Comparison of ENCODE assay signal across 9 mouse cellular contexts in genomic region chr11:88235221-88236203, GRCm38 (mm10). TPM values are rescaled to one million over a fixed set of nuclear protein-coding genes. Genes with fewer than 3 reads are reported as not detected.
DNase-seq lines count a peak whose midpoint lies in the region; ATAC-seq and TF ChIP-seq lines count a peak whose summit lies in the region.
"Had no signal": no experiment of that assay in that cellular context is flagged by ENCODE, and none has a peak within 500 bp of the region (broad histone marks: within the 10 kb centered on the region; RNA-seq: fewer than 3 reads in every experiment).

No protein-coding gene starts in this region.

- 9% methylated on average over 23 of the region's 23 CpGs for WGBS in intestine, postnatal 0 days
- WGBS in liver, postnatal 0 days (ENCODE audit: insufficient replicate concordance) = 29% methylated on average over 23 of the region's 23 CpGs
- 21% methylated on average over 23 of the region's 23 CpGs for WGBS in olfactory bulb, adult 2 months

- peak overlapping the region; percentile 29 for H3K4me3 ChIP-seq in intestine, postnatal 0 days (ENCODE audit: low read depth, low read length)
- peak overlapping the region; percentile 21; the same call in 1 of the 2 replicates for H3K4me3 ChIP-seq in liver, postnatal 0 days (ENCODE audit: low read depth, low read length)
- H3K4me3 ChIP-seq in olfactory bulb, adult 2 months (ENCODE audit: insufficient read depth, low read depth, low read length) = no peak overlapping the region

- peak overlapping the region; percentile 8; the same call in 1 of the 2 replicates for H3K9ac ChIP-seq in intestine, postnatal 0 days (ENCODE audit: low read depth, low read length)
- no peak overlapping the region for H3K9ac ChIP-seq in liver, postnatal 0 days (replicated peaks)

- H3K4me1 ChIP-seq in intestine, postnatal 0 days (replicated peaks; ENCODE audit: control insufficient read depth, insufficient read depth, low read length) = no peaks in the 10 kb centered on the region
- peaks cover 16% of the 10 kb centered on the region for H3K4me1 ChIP-seq in liver, postnatal 0 days (ENCODE audit: insufficient read depth)
- H3K4me1 ChIP-seq in olfactory bulb, adult 2 months (ENCODE audit: control insufficient read depth, insufficient read depth, low read length) = peaks cover 19% of the 10 kb centered on the region

- no peak for TF ChIP-seq POLR2A in olfactory bulb, adult 2 months (IDR thresholded peaks at IDR 0.05; ENCODE audit: insufficient read depth, low read depth, low read length)

- TF ChIP-seq EP300 in liver, postnatal 0 days (IDR thresholded peaks at IDR 0.05; ENCODE audit: low read depth) = peak; percentile 8; the same call in 1 of the 2 replicates

- H3K9me3 ChIP-seq in intestine, postnatal 0 days (ENCODE audit: control insufficient read depth) = no peaks in the 10 kb centered on the region
- no peaks in the 10 kb centered on the region for H3K9me3 ChIP-seq in liver, postnatal 0 days (ENCODE audit: low read length)
- H3K9me3 ChIP-seq: megakaryocyte, embryonic 14.5 days had no signal

- DNase-seq in gastrocnemius, adult 18-20 months (ENCODE audit: low spot score) = peak; percentile 79
- no peak for DNase-seq in gastrocnemius, postnatal 4 days (ENCODE audit: low spot score in 2 of 2)
- peak; percentile 98 for DNase-seq in heart, adult 11 months
- peak; percentile 28 for DNase-seq in liver, postnatal 0 days

- peak overlapping the region; percentile 67 for H3K4me2 ChIP-seq in intestine, postnatal 0 days (replicated peaks; ENCODE audit: low read depth)
- H3K4me2 ChIP-seq in liver, postnatal 0 days (ENCODE audit: low read depth, low read length) = peak overlapping the region; percentile 54

- 0 out of 2 replicates have a peak, but pooled peaks have one; percentile 21 for ATAC-seq in common myeloid progenitor, adult 5-6 weeks (replicated peaks; ENCODE audit: low read depth, poor library complexity, severe bottlenecking)
- peak; percentile 73 for ATAC-seq in intestine, postnatal 0 days
- peak; percentile 81 for ATAC-seq in liver, postnatal 0 days
- no peak for ATAC-seq in megakaryocyte-erythroid progenitor cell, adult 5-6 weeks (replicated peaks; ENCODE audit: low FRiP score, low TSS enrichment, poor library complexity, severe bottlenecking)

- no peaks in the 10 kb centered on the region for H3K36me3 ChIP-seq in intestine, postnatal 0 days (ENCODE audit: control insufficient read depth, insufficient read depth)
- H3K36me3 ChIP-seq in liver, postnatal 0 days (replicated peaks; ENCODE audit: insufficient read depth, low read length) = no peaks in the 10 kb centered on the region

- peak overlapping the region; percentile 55; the same call in 1 of the 2 replicates for H3K27ac ChIP-seq in intestine, postnatal 0 days (ENCODE audit: low read depth, low read length)
- H3K27ac ChIP-seq in liver, postnatal 0 days (ENCODE audit: low read depth) = 0 out of 2 replicates have a peak overlapping the region, but pooled peaks have one; percentile 42
- H3K27ac ChIP-seq in olfactory bulb, adult 2 months (ENCODE audit: insufficient read depth, low read depth, low read length) = 0 out of 2 replicates have a peak overlapping the region, but pooled peaks have one; percentile 24

- no peak for TF ChIP-seq CTCF in intestine, postnatal 0 days (IDR thresholded peaks at IDR 0.05; ENCODE audit: low read depth)
- TF ChIP-seq CTCF in liver, postnatal 0 days (IDR thresholded peaks at IDR 0.05; ENCODE audit: low read depth) = no peak
- no peak for TF ChIP-seq CTCF in olfactory bulb, adult 2 months (IDR thresholded peaks at IDR 0.05; ENCODE audit: insufficient read depth, low read depth, low read length)

- no peaks in the 10 kb centered on the region for H3K27me3 ChIP-seq in intestine, postnatal 0 days (replicated peaks; ENCODE audit: control insufficient read depth, insufficient read depth, low read length)
- no peaks in the 10 kb centered on the region for H3K27me3 ChIP-seq in liver, postnatal 0 days (ENCODE audit: insufficient read depth, low read length)

RNA-seq across cellular contexts. Expression of gene Mrps23, which starts 31.3 kb away (rescaled TPM):
- 100 to 1,000 TPM; 147 to 169 TPM for total RNA-seq in gastrocnemius, adult 18-20 months (2021)
- 100 to 1,000 TPM in 1 of 2 experiments, 10 to 100 TPM in 1; 97.6 to 102 TPM for total RNA-seq in gastrocnemius, postnatal 4 days (2021)
- 49.4 and 78.2 TPM in 2 replicates for total RNA-seq in common myeloid progenitor, adult 5-6 weeks (2017)
- polyA plus RNA-seq in intestine, postnatal 0 days (2015; fragmentation: Nextera tagmentation; extraction: Ambion mirVana) = 54.1 and 59.1 TPM in 2 replicates
- 28.7 and 29.3 TPM in 2 replicates for polyA plus RNA-seq in liver, postnatal 0 days (2015; fragmentation: Nextera tagmentation; extraction: Ambion mirVana)
- not detected in 2 replicates for polyA plus RNA-seq in olfactory bulb, adult 2 months (2012; ENCODE audit: insufficient read depth, insufficient read length, low replicate concordance, missing spikeins)
- 78.6 and 78.8 TPM in 2 replicates for total RNA-seq in megakaryocyte-erythroid progenitor cell, adult 5-6 weeks (2014; fragmentation: Nextera tagmentation)
- total RNA-seq in megakaryocyte-erythroid progenitor cell, adult 5-6 weeks (2017) = 58.9 and 154 TPM in 2 replicates

RNA-seq across cellular contexts. Expression of gene Ccdc182, which starts 58.3 kb away (rescaled TPM):
- total RNA-seq in gastrocnemius, adult 18-20 months (2021) = not detected
- total RNA-seq in gastrocnemius, postnatal 4 days (2021) = not detected
- not detected in 2 replicates for total RNA-seq in common myeloid progenitor, adult 5-6 weeks (2017)
- polyA plus RNA-seq in intestine, postnatal 0 days (2015; fragmentation: Nextera tagmentation; extraction: Ambion mirVana) = not detected in 2 replicates
- not detected in 2 replicates for polyA plus RNA-seq in liver, postnatal 0 days (2015; fragmentation: Nextera tagmentation; extraction: Ambion mirVana)
- polyA plus RNA-seq in olfactory bulb, adult 2 months (2012; ENCODE audit: insufficient read depth, insufficient read length, low replicate concordance, missing spikeins) = not detected in 2 replicates
- not detected in 2 replicates for total RNA-seq in megakaryocyte-erythroid progenitor cell, adult 5-6 weeks (2014; fragmentation: Nextera tagmentation)
- total RNA-seq in megakaryocyte-erythroid progenitor cell, adult 5-6 weeks (2017) = not detected in 2 replicates

Comparison
In these comparisons a context has a peak if more than half of its experiments do, and no peak if none do; other contexts are left out.
1. DNase-seq: peak in gastrocnemius, adult 18-20 months (single experiment), heart, adult 11 months (single experiment) and liver, postnatal 0 days (single experiment); none in gastrocnemius, postnatal 4 days (0 of 2).
2. Peak in every context shown above with its lines, with median percentiles within 50 percentile points of each other: H3K27ac ChIP-seq.